Mouse (Mus musculus): Measurements from ENCODE around the gene Atg5. TPM values are rescaled to one million over a fixed set of nuclear protein-coding genes. Genes with fewer than 3 reads are reported as not detected.

Gene Atg5
- total and polyA plus RNA-seq, 2 experiments from 2014 or later: 17.0 to 38.7 TPM

DNA sequence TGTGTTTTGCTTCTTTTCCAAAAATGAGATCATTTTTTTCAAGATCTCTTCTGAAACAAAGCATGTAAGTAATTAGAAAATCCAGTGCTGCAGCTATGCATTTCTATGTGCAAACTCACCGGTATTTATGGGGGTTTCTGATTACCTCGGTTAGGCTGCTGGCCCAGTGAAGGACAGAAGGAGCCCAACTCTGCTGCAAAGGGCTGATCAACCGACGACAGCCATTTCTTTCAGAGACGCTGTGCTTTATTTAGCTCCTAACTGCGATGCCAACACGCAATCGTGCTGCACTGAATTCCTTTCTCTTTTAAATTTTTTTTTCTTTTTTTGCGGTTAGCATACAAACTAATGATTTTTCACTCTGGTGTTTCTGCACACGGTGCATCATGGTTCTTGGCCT lies 133.4 kb downstream of the Atg5 start:
- Histone ChIP-seq H3K27ac (ENCODE audit: low read depth, low read length) (no peak overlapping the region), H3K4me1 (ENCODE audit: insufficient read depth, low read length) (no peaks in the 10 kb centered on the region), H3K9ac (replicated peaks; ENCODE audit: low read length, poor library complexity, severe bottlenecking) (no peak overlapping the region), H3K4me2 (ENCODE audit: low read depth, low read length, poor library complexity, severe bottlenecking) (no peak overlapping the region), H3K36me3 (ENCODE audit: insufficient read depth, low read length) (no peaks in the 10 kb centered on the region), H3K9me3 (ENCODE audit: low read length) (no peaks in the 10 kb centered on the region), H3K4me3 (ENCODE audit: low read depth, low read length) (no peak overlapping the region), H3K27me3 (ENCODE audit: insufficient read depth, low read length) (no peaks in the 10 kb centered on the region)
- no peak for DNase-seq (ENCODE audit: low spot score)
- no peak for TF ChIP-seq CTCF (IDR thresholded peaks at IDR 0.05)
- ATAC-seq (ENCODE audit: low FRiP score): no peak
- WGBS: 76% methylated on average over 10 of the region's 10 CpGs

DNA sequence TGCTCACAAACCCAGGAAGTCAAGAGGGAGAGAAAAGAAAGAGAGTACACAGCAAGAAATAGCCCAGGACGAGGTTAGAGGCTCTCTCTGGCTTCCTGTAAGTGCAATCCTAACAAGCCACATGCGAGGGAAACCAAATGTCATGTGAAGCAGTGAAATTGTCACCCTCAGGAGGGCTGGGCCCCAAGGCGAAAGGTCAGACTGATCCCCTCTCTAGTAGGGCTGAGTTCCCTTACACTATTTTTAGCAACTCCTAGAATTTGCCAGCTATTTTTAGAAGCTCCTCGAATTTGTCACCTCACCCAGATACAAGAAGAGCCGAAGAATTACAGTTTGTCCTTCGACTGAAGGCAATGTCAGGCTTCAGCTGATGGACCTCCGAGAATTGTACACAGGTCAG lies 135.3 kb downstream of the Atg5 start:
- 80% methylated on average over 7 of the region's 7 CpGs for WGBS
- no peak overlapping the region for H3K9ac ChIP-seq (replicated peaks; ENCODE audit: low read length, poor library complexity, severe bottlenecking)

GRCm38 (mm10) chr10:44409054-44409453 lies 140.9 kb downstream of the Atg5 start:
- Histone ChIP-seq H3K9me3 (ENCODE audit: low read length) (0 out of 2 replicates have a peak, but pooled peaks cover 4% of the 10 kb centered on the region), H3K4me3 (ENCODE audit: low read depth, low read length) (no peak overlapping the region), H3K27ac (ENCODE audit: low read depth, low read length) (no peak overlapping the region), H3K9ac (replicated peaks; ENCODE audit: low read length, poor library complexity, severe bottlenecking) (no peak overlapping the region), H3K4me2 (ENCODE audit: low read depth, low read length, poor library complexity, severe bottlenecking) (no peak overlapping the region), H3K27me3 (ENCODE audit: insufficient read depth, low read length) (no peaks in the 10 kb centered on the region), H3K4me1 (ENCODE audit: insufficient read depth, low read length) (no peaks in the 10 kb centered on the region), H3K36me3 (ENCODE audit: insufficient read depth, low read length) (no peaks in the 10 kb centered on the region)
- ATAC-seq (ENCODE audit: low FRiP score): no peak
- no peak for TF ChIP-seq CTCF (IDR thresholded peaks at IDR 0.05)
- 83% methylated on average over 10 of the region's 10 CpGs for WGBS
- DNase-seq (ENCODE audit: low spot score): no peak

More for the DNA sequence above, 135.3 kb downstream of the Atg5 start:
- no peak overlapping the region for H3K4me3 ChIP-seq (ENCODE audit: low read depth, low read length)
- no peaks in the 10 kb centered on the region for H3K4me1 ChIP-seq (ENCODE audit: insufficient read depth, low read length)
- H3K27me3 ChIP-seq (ENCODE audit: insufficient read depth, low read length): no peaks in the 10 kb centered on the region
- no peak overlapping the region for H3K27ac ChIP-seq (ENCODE audit: low read depth, low read length)
- TF ChIP-seq CTCF (IDR thresholded peaks at IDR 0.05): no peak
- H3K9me3 ChIP-seq (ENCODE audit: low read length): 0 out of 2 replicates have a peak, but pooled peaks cover 4% of the 10 kb centered on the region
- no peaks in the 10 kb centered on the region for H3K36me3 ChIP-seq (ENCODE audit: insufficient read depth, low read length)
- no peak for DNase-seq (ENCODE audit: low spot score)
- ATAC-seq (ENCODE audit: low FRiP score): no peak
- no peak overlapping the region for H3K4me2 ChIP-seq (ENCODE audit: low read depth, low read length, poor library complexity, severe bottlenecking)

GRCm38 (mm10) chr10:44409958-44410357 lies 141.8 kb downstream of the Atg5 start:
- Histone ChIP-seq H3K4me3 (ENCODE audit: low read depth, low read length) (no peak overlapping the region), H3K4me1 (ENCODE audit: insufficient read depth, low read length) (no peaks in the 10 kb centered on the region), H3K36me3 (ENCODE audit: insufficient read depth, low read length) (no peaks in the 10 kb centered on the region), H3K9ac (replicated peaks; ENCODE audit: low read length, poor library complexity, severe bottlenecking) (no peak overlapping the region), H3K27me3 (ENCODE audit: insufficient read depth, low read length) (no peaks in the 10 kb centered on the region), H3K27ac (ENCODE audit: low read depth, low read length) (no peak overlapping the region), H3K4me2 (ENCODE audit: low read depth, low read length, poor library complexity, severe bottlenecking) (no peak overlapping the region), H3K9me3 (ENCODE audit: low read length) (0 out of 2 replicates have a peak, but pooled peaks cover 4% of the 10 kb centered on the region)
- no peak for ATAC-seq (ENCODE audit: low FRiP score)
- DNase-seq (ENCODE audit: low spot score): no peak
- TF ChIP-seq CTCF (IDR thresholded peaks at IDR 0.05): no peak
- WGBS: 75% methylated on average over 11 of the region's 11 CpGs

MicroRNAs encoded within 50 kb of the gene (microRNA counts, 519-probe panel; counts per million panel counts)
- 1,078 counts per million, percentile 59 among the panel's probes with 10 or more counts for microRNA mmu-miR-1929

Small RNAs within 50 kb of the gene (microRNA-seq; reads per million reads assigned to microRNA genes)
- 2.0 reads per million for gene Mir1929 (ENCODE audit: borderline number of aligned reads)

Other genes with a start within 250 kb of the Atg5 start
- 0.38 and 1.0 TPM in 2 replicates for gene Crybg1, start 119.5 kb upstream of the Atg5 start, total RNA-seq (2014; rRNA removed)
- 0.15 and 0.20 TPM in 2 replicates for gene Crybg1, start 119.5 kb upstream of the Atg5 start, polyA plus RNA-seq (2015; fragmentation: Nextera tagmentation; extraction: Ambion mirVana)

All from midbrain, postnatal 0 days (tissue).